Mouse (Mus musculus): ENCODE measurements at regions not wholly inside any gene's neighbourhood (a gene's known extent, or its start where the extent isn't known, plus 50 kb on each side); places are given as distances from the start of the nearest gene placed in this dataset.

- TF ChIP-seq POLR2A (IDR thresholded peaks at IDR 0.05; ENCODE audit: insufficient read depth, low read length) (no peak), EP300 (IDR thresholded peaks at IDR 0.05; ENCODE audit: insufficient read depth, low read depth, low read length) (no peak), CTCF (IDR thresholded peaks at IDR 0.05; ENCODE audit: low read depth, low read length) (no peak)
Measured at GRCm38 (mm10) chr7:64047831-64048230, 105.8 kb upstream of the Trpm1 start.

Measured in ES-Bruce4 (cell line).